Mouse (Mus musculus): ENCODE data around the gene Cdh16. TPM values are rescaled to one million over a fixed set of nuclear protein-coding genes. Genes with fewer than 3 reads are reported as not detected.
A peak's percentile ranks its signal among the peaks of the same experiment; 100 is the strongest.

Cdh16 gene
- polyA plus RNA-seq, 1 experiment from 2014 or later, result not detected

GRCm38 (mm10) chr8:104638010-104638409, 13.8 kb upstream of the Cdh16 start:
- Histone ChIP-seq H3K36me3 (ENCODE audit: control insufficient read depth, insufficient read depth, low read length) (no peaks in the 10 kb centered on the region), H3K9me3 (ENCODE audit: control insufficient read depth, low read length) (no peaks in the 10 kb centered on the region)
- WGBS, result 90% methylated on average over 6 of the region's 6 CpGs

GRCm38 (mm10) chr8:104635004-104635710, 11.0 kb upstream of the Cdh16 start:
- no peak for ATAC-seq (ENCODE audit: insufficient number of reproducible peaks, low FRiP score, low TSS enrichment, low read depth)
- peaks cover 18% of the 10 kb centered on the region for H3K4me1 ChIP-seq (ENCODE audit: control insufficient read depth, insufficient read depth, low read length)
- no peak overlapping the region for H3K9ac ChIP-seq (ENCODE audit: low read length)
- H3K4me2 ChIP-seq (ENCODE audit: low read depth, severe bottlenecking), result no peak overlapping the region
- H3K9me3 ChIP-seq (ENCODE audit: control insufficient read depth, low read length), result no peaks in the 10 kb centered on the region
- no peak for DNase-seq (ENCODE audit: low spot score)
- H3K27ac ChIP-seq (replicated peaks; ENCODE audit: low read depth, low read length), result no peak overlapping the region
- H3K27me3 ChIP-seq (ENCODE audit: control insufficient read depth, insufficient read depth, low read length), result peaks cover 6% of the 10 kb centered on the region; the same call in 1 of the 2 replicates
- no peak overlapping the region for H3K4me3 ChIP-seq (ENCODE audit: low read depth, low read length)
- H3K36me3 ChIP-seq (ENCODE audit: control insufficient read depth, insufficient read depth, low read length), result no peaks in the 10 kb centered on the region
- WGBS, result 93% methylated on average over 3 of the region's 3 CpGs

More at GRCm38 (mm10) chr8:104638010-104638409, 13.8 kb upstream of the Cdh16 start:
- H3K9ac ChIP-seq (ENCODE audit: low read length), result no peak overlapping the region
- no peak for ATAC-seq (ENCODE audit: insufficient number of reproducible peaks, low FRiP score, low TSS enrichment, low read depth)
- no peak overlapping the region for H3K4me3 ChIP-seq (ENCODE audit: low read depth, low read length)
- no peaks in the 10 kb centered on the region for H3K27me3 ChIP-seq (ENCODE audit: control insufficient read depth, insufficient read depth, low read length)
- peaks cover 10% of the 10 kb centered on the region for H3K4me1 ChIP-seq (ENCODE audit: control insufficient read depth, insufficient read depth, low read length)
- no peak overlapping the region for H3K4me2 ChIP-seq (ENCODE audit: low read depth, severe bottlenecking)
- no peak overlapping the region for H3K27ac ChIP-seq (replicated peaks; ENCODE audit: low read depth, low read length)
- no peak for DNase-seq (ENCODE audit: low spot score)

- no peaks in the 10 kb centered on the region for H3K9me3 ChIP-seq (ENCODE audit: control insufficient read depth, low read length)
- H3K27me3 ChIP-seq (ENCODE audit: control insufficient read depth, insufficient read depth, low read length), result peaks cover 11% of the 10 kb centered on the region
- no peak overlapping the region for H3K27ac ChIP-seq (replicated peaks; ENCODE audit: low read depth, low read length)
- H3K9ac ChIP-seq (ENCODE audit: low read length), result no peak overlapping the region
- H3K4me1 ChIP-seq (ENCODE audit: control insufficient read depth, insufficient read depth, low read length), result peaks cover 18% of the 10 kb centered on the region
- ATAC-seq (ENCODE audit: insufficient number of reproducible peaks, low FRiP score, low TSS enrichment, low read depth) (no peak), DNase-seq (ENCODE audit: low spot score) (no peak)
- no peak overlapping the region for H3K4me3 ChIP-seq (ENCODE audit: low read depth, low read length)
- no peaks in the 10 kb centered on the region for H3K36me3 ChIP-seq (ENCODE audit: control insufficient read depth, insufficient read depth, low read length)
- WGBS, result 49% methylated on average over 9 of the region's 9 CpGs
- H3K4me2 ChIP-seq (ENCODE audit: low read depth, severe bottlenecking), result no peak overlapping the region
Measured at GRCm38 (mm10) chr8:104633156-104633744, 9.1 kb upstream of the Cdh16 start.

GRCm38 (mm10) chr8:104632486-104632885, 8.3 kb upstream of the Cdh16 start:
- H3K4me3 ChIP-seq (ENCODE audit: low read depth, low read length), result no peak overlapping the region
- no peaks in the 10 kb centered on the region for H3K36me3 ChIP-seq (ENCODE audit: control insufficient read depth, insufficient read depth, low read length)
- H3K9ac ChIP-seq (ENCODE audit: low read length), result no peak overlapping the region; the same call in 1 of the 2 replicates
- peaks cover 11% of the 10 kb centered on the region for H3K27me3 ChIP-seq (ENCODE audit: control insufficient read depth, insufficient read depth, low read length)
- 0 out of 2 replicates have a peak overlapping the region, but pooled peaks have one; percentile 26 for H3K27ac ChIP-seq (replicated peaks; ENCODE audit: low read depth, low read length)
- no peaks in the 10 kb centered on the region for H3K9me3 ChIP-seq (ENCODE audit: control insufficient read depth, low read length)
- DNase-seq (ENCODE audit: low spot score) (no peak), ATAC-seq (ENCODE audit: insufficient number of reproducible peaks, low FRiP score, low TSS enrichment, low read depth) (no peak)
- WGBS, result 67% methylated on average over 6 of the region's 6 CpGs
- H3K4me1 ChIP-seq (ENCODE audit: control insufficient read depth, insufficient read depth, low read length), result peaks cover 18% of the 10 kb centered on the region
- 0 out of 2 replicates have a peak overlapping the region, but pooled peaks have one; percentile 73 for H3K4me2 ChIP-seq (ENCODE audit: low read depth, severe bottlenecking)

GRCm38 (mm10) chr8:104631975-104632374, 7.8 kb upstream of the Cdh16 start:
- H3K4me1 ChIP-seq (ENCODE audit: control insufficient read depth, insufficient read depth, low read length), result peaks cover 18% of the 10 kb centered on the region
- 0 out of 2 replicates have a peak overlapping the region, but pooled peaks have one; percentile 26 for H3K27ac ChIP-seq (replicated peaks; ENCODE audit: low read depth, low read length)
- ATAC-seq (ENCODE audit: insufficient number of reproducible peaks, low FRiP score, low TSS enrichment, low read depth) (0 out of 2 replicates have a peak, but pooled peaks have one; percentile 10), DNase-seq (ENCODE audit: low spot score) (peak; percentile 34)
- H3K4me3 ChIP-seq (ENCODE audit: low read depth, low read length), result no peak overlapping the region
- no peaks in the 10 kb centered on the region for H3K36me3 ChIP-seq (ENCODE audit: control insufficient read depth, insufficient read depth, low read length)
- WGBS, result 24% methylated on average over 5 of the region's 5 CpGs
- H3K27me3 ChIP-seq (ENCODE audit: control insufficient read depth, insufficient read depth, low read length), result peaks cover 11% of the 10 kb centered on the region
- H3K4me2 ChIP-seq (ENCODE audit: low read depth, severe bottlenecking), result peak overlapping the region; percentile 73
- H3K9me3 ChIP-seq (ENCODE audit: control insufficient read depth, low read length), result no peaks in the 10 kb centered on the region
- H3K9ac ChIP-seq (ENCODE audit: low read length), result no peak overlapping the region; the same call in 1 of the 2 replicates

- peak; percentile 61 for DNase-seq (ENCODE audit: low spot score)
- peak; percentile 56; the same call in 1 of the 2 replicates for ATAC-seq (ENCODE audit: insufficient number of reproducible peaks, low FRiP score, low TSS enrichment, low read depth)
- H3K27me3 ChIP-seq (ENCODE audit: control insufficient read depth, insufficient read depth, low read length), result peaks cover 11% of the 10 kb centered on the region
- peak within 1 kb of the TSS; percentile 43 for H3K9ac ChIP-seq (ENCODE audit: low read length)
- H3K4me3 ChIP-seq (ENCODE audit: low read depth, low read length), result peak within 1 kb of the TSS; percentile 36
- H3K4me1 ChIP-seq (ENCODE audit: control insufficient read depth, insufficient read depth, low read length), result peaks cover 18% of the 10 kb centered on the region
- peak within 1 kb of the TSS; percentile 73 for H3K4me2 ChIP-seq (ENCODE audit: low read depth, severe bottlenecking)
- H3K36me3 ChIP-seq (ENCODE audit: control insufficient read depth, insufficient read depth, low read length), result no peaks in the 10 kb centered on the region
- WGBS, result under 1% methylated on average over 21 of the region's 28 CpGs
- no peaks in the 10 kb centered on the region for H3K9me3 ChIP-seq (ENCODE audit: control insufficient read depth, low read length)
- 0 out of 2 replicates have a peak within 1 kb of the TSS, but pooled peaks have one; percentile 26 for H3K27ac ChIP-seq (replicated peaks; ENCODE audit: low read depth, low read length)
Measured at GRCm38 (mm10) chr8:104630981-104631663, 6.9 kb upstream of the Cdh16 start, which contains the start of gene Rrad. Gene Rrad (minus strand): TSS chr8:104631327.

GRCm38 (mm10) chr8:104630574-104630973, 6.4 kb upstream of the Cdh16 start:
- H3K4me1 ChIP-seq (ENCODE audit: control insufficient read depth, insufficient read depth, low read length), result peaks cover 18% of the 10 kb centered on the region
- WGBS, result 1% methylated on average over 36 of the region's 36 CpGs
- H3K9ac ChIP-seq (ENCODE audit: low read length), result peak overlapping the region; percentile 40; the same call in 1 of the 2 replicates
- no peaks in the 10 kb centered on the region for H3K9me3 ChIP-seq (ENCODE audit: control insufficient read depth, low read length)
- peak overlapping the region; percentile 73 for H3K4me2 ChIP-seq (ENCODE audit: low read depth, severe bottlenecking)
- H3K4me3 ChIP-seq (ENCODE audit: low read depth, low read length), result peak overlapping the region; percentile 36
- H3K27me3 ChIP-seq (ENCODE audit: control insufficient read depth, insufficient read depth, low read length), result peaks cover 11% of the 10 kb centered on the region
- no peak overlapping the region for H3K27ac ChIP-seq (replicated peaks; ENCODE audit: low read depth, low read length)
- DNase-seq (ENCODE audit: low spot score) (peak; percentile 38), ATAC-seq (ENCODE audit: insufficient number of reproducible peaks, low FRiP score, low TSS enrichment, low read depth) (no peak)
- no peaks in the 10 kb centered on the region for H3K36me3 ChIP-seq (ENCODE audit: control insufficient read depth, insufficient read depth, low read length)

GRCm38 (mm10) chr8:104630111-104630479, 5.9 kb upstream of the Cdh16 start:
- Histone ChIP-seq H3K9me3 (ENCODE audit: control insufficient read depth, low read length) (no peaks in the 10 kb centered on the region), H3K4me1 (ENCODE audit: control insufficient read depth, insufficient read depth, low read length) (peaks cover 18% of the 10 kb centered on the region), H3K27ac (replicated peaks; ENCODE audit: low read depth, low read length) (no peak overlapping the region), H3K4me3 (ENCODE audit: low read depth, low read length) (peak overlapping the region; percentile 36; the same call in 1 of the 2 replicates), H3K36me3 (ENCODE audit: control insufficient read depth, insufficient read depth, low read length) (no peaks in the 10 kb centered on the region), H3K9ac (ENCODE audit: low read length) (no peak overlapping the region), H3K4me2 (ENCODE audit: low read depth, severe bottlenecking) (peak overlapping the region; percentile 73; the same call in 1 of the 2 replicates), H3K27me3 (ENCODE audit: control insufficient read depth, insufficient read depth, low read length) (peaks cover 11% of the 10 kb centered on the region)
- no peak for DNase-seq (ENCODE audit: low spot score)
- WGBS, result 36% methylated on average over 8 of the region's 8 CpGs
- no peak for ATAC-seq (ENCODE audit: insufficient number of reproducible peaks, low FRiP score, low TSS enrichment, low read depth)

All from limb, embryonic 11.5 days (tissue).